Mouse (Mus musculus): ENCODE data around the gene Hspa12a. TPM values are rescaled to one million over a fixed set of nuclear protein-coding genes. Genes with fewer than 3 reads are reported as not detected.

Hspa12a gene
- polyA plus RNA-seq, 1 experiment from 2014 or later: 21.8 TPM

DNA sequence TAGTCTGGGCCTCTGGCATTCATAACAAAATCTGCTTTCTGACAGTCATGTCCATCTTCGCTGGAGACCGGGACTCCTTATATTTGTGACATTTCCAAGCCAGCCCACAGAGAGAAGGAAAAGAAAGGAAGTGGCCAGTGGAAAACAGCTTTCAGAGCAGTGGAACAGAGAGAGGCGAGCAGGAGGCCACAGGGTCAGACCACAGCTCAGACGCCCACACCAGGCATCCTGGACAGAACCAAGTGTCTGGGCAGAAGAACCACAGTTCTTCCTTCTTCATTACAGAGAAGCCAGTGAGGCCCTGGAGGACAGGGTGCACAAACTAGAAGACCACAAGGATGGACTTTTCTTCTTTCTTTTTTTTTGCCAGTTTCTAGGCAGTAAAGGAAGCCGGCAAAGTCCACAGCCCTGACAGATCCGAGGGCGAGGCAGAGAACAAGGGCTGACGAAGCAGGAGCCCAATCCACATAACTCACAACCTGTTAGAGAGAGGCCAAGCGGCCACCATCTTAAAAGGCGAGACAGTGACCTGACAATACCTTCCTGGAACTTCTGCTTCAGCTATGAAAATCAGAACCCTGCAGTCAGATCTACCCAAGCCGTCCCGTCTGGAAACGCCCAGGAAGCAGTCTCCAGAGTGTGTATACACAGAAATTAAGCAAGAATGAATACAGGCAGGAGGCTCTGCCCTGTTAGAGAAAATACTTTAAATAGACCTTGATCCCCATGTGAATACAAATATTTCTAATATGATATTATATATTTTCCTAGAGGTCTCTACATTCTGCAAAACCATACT lies 93.9 kb downstream of the Hspa12a start:
- no peaks in the 10 kb centered on the region for H3K9me3 ChIP-seq (replicated peaks; ENCODE audit: control insufficient read depth, low read length)
- no peak for ATAC-seq
- WGBS: 90% methylated on average over 13 of the region's 13 CpGs
- H3K27ac ChIP-seq (ENCODE audit: low read depth, low read length): no peak overlapping the region
- no peak overlapping the region for H3K9ac ChIP-seq (ENCODE audit: low read length)
- H3K4me1 ChIP-seq (ENCODE audit: control insufficient read depth, insufficient read depth, low read length): no peaks in the 10 kb centered on the region
- no peaks in the 10 kb centered on the region for H3K27me3 ChIP-seq (replicated peaks; ENCODE audit: control insufficient read depth, insufficient read depth, low read length)
- H3K4me2 ChIP-seq (ENCODE audit: low read length): no peak overlapping the region
- DNase-seq (ENCODE audit: low spot score): no peak
- no peak overlapping the region for H3K4me3 ChIP-seq (ENCODE audit: low read depth, low read length)
- no peaks in the 10 kb centered on the region for H3K36me3 ChIP-seq (ENCODE audit: control insufficient read depth, insufficient read depth, low read length)

- H3K4me2 ChIP-seq (ENCODE audit: low read length): no peak overlapping the region
- WGBS: 77% methylated on average over 3 of the region's 3 CpGs
- no peak for ATAC-seq
- no peak overlapping the region for H3K27ac ChIP-seq (ENCODE audit: low read depth, low read length)
- no peaks in the 10 kb centered on the region for H3K36me3 ChIP-seq (ENCODE audit: control insufficient read depth, insufficient read depth, low read length)
- no peaks in the 10 kb centered on the region for H3K27me3 ChIP-seq (replicated peaks; ENCODE audit: control insufficient read depth, insufficient read depth, low read length)
- no peak overlapping the region for H3K4me3 ChIP-seq (ENCODE audit: low read depth, low read length)
- no peak overlapping the region for H3K9ac ChIP-seq (ENCODE audit: low read length)
- peaks cover 11% of the 10 kb centered on the region; the same call in 1 of the 2 replicates for H3K4me1 ChIP-seq (ENCODE audit: control insufficient read depth, insufficient read depth, low read length)
- no peaks in the 10 kb centered on the region for H3K9me3 ChIP-seq (replicated peaks; ENCODE audit: control insufficient read depth, low read length)
- DNase-seq (ENCODE audit: low spot score): no peak
These were observed 99.8 kb downstream of the Hspa12a start for GRCm38 (mm10) chr19:58843606-58844005.

- Histone ChIP-seq H3K4me3 (ENCODE audit: low read depth, low read length) (no peak overlapping the region), H3K27ac (ENCODE audit: low read depth, low read length) (no peak overlapping the region), H3K9me3 (replicated peaks; ENCODE audit: control insufficient read depth, low read length) (no peaks in the 10 kb centered on the region), H3K36me3 (ENCODE audit: control insufficient read depth, insufficient read depth, low read length) (no peaks in the 10 kb centered on the region), H3K9ac (ENCODE audit: low read length) (no peak overlapping the region), H3K4me1 (ENCODE audit: control insufficient read depth, insufficient read depth, low read length) (peaks cover 11% of the 10 kb centered on the region; the same call in 1 of the 2 replicates), H3K4me2 (ENCODE audit: low read length) (no peak overlapping the region), H3K27me3 (replicated peaks; ENCODE audit: control insufficient read depth, insufficient read depth, low read length) (no peaks in the 10 kb centered on the region)
- DNase-seq (ENCODE audit: low spot score) (peak; percentile 54), ATAC-seq (peak; percentile 52; the same call in 1 of the 2 replicates)
- 76% methylated on average over 5 of the region's 5 CpGs for WGBS
These were observed 102.7 kb downstream of the Hspa12a start for GRCm38 (mm10) chr19:58840721-58841271.

DNA sequence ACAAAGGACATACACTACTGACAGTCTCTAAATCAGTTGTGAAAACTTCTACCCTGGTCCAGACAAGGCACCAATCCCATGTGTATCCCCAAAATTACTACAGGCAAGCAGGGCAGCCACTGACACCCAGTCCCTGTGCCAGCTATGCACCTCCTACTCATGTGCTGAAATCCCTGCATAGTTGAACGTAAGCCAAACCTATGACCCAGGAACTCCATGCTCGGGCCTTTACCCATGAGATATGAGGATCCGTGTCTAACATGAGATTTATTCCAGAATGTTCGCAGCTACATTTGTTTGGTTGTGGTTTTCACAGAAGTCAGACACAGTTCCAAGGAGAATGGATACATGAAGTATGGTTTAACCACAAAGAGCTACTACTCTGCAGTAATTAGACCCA lies 103.6 kb downstream of the Hspa12a start:
- H3K4me2 ChIP-seq (ENCODE audit: low read length): no peak overlapping the region
- no peak overlapping the region for H3K4me3 ChIP-seq (ENCODE audit: low read depth, low read length)
- WGBS: 84% methylated on average over 4 of the region's 4 CpGs
- no peak overlapping the region; the same call in 1 of the 2 replicates for H3K27ac ChIP-seq (ENCODE audit: low read depth, low read length)
- peaks cover 11% of the 10 kb centered on the region; the same call in 1 of the 2 replicates for H3K4me1 ChIP-seq (ENCODE audit: control insufficient read depth, insufficient read depth, low read length)
- ATAC-seq (no peak), DNase-seq (ENCODE audit: low spot score) (no peak)
- H3K9me3 ChIP-seq (replicated peaks; ENCODE audit: control insufficient read depth, low read length): no peaks in the 10 kb centered on the region
- H3K9ac ChIP-seq (ENCODE audit: low read length): no peak overlapping the region
- no peaks in the 10 kb centered on the region for H3K36me3 ChIP-seq (ENCODE audit: control insufficient read depth, insufficient read depth, low read length)
- no peaks in the 10 kb centered on the region for H3K27me3 ChIP-seq (replicated peaks; ENCODE audit: control insufficient read depth, insufficient read depth, low read length)

DNA sequence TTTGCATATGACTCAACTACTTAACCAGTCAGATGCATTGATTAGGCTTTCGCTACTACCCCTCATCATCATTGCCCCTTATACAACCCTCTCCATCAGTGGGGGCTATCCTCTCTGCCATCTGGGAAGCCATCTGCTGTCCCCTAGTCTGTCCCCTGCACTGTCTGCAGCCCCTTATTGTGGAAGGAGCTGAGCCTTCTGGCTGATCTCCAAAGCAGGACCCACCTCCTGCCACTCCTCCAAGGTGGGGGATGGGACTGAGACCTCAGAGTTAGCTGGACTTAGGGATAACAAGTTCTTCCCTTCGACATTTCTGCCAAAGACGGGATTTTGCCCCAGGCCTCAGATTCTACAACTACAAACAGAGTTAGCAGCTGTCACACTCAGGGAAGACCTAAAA lies 104.1 kb downstream of the Hspa12a start:
- H3K9ac ChIP-seq (ENCODE audit: low read length): no peak overlapping the region
- 46% methylated on average over 3 of the region's 3 CpGs for WGBS
- ATAC-seq (peak; percentile 60; the same call in 1 of the 2 replicates), DNase-seq (ENCODE audit: low spot score) (peak; percentile 20)
- H3K36me3 ChIP-seq (ENCODE audit: control insufficient read depth, insufficient read depth, low read length): no peaks in the 10 kb centered on the region
- no peaks in the 10 kb centered on the region for H3K27me3 ChIP-seq (replicated peaks; ENCODE audit: control insufficient read depth, insufficient read depth, low read length)
- no peaks in the 10 kb centered on the region for H3K9me3 ChIP-seq (replicated peaks; ENCODE audit: control insufficient read depth, low read length)
- H3K27ac ChIP-seq (ENCODE audit: low read depth, low read length): peak overlapping the region; percentile 14; the same call in 1 of the 2 replicates
- H3K4me3 ChIP-seq (ENCODE audit: low read depth, low read length): no peak overlapping the region
- H3K4me1 ChIP-seq (ENCODE audit: control insufficient read depth, insufficient read depth, low read length): peaks cover 11% of the 10 kb centered on the region; the same call in 1 of the 2 replicates
- H3K4me2 ChIP-seq (ENCODE audit: low read length): no peak overlapping the region

- Histone ChIP-seq H3K27me3 (replicated peaks; ENCODE audit: control insufficient read depth, insufficient read depth, low read length) (no peaks in the 10 kb centered on the region), H3K9me3 (replicated peaks; ENCODE audit: control insufficient read depth, low read length) (no peaks in the 10 kb centered on the region), H3K4me3 (ENCODE audit: low read depth, low read length) (no peak overlapping the region), H3K27ac (ENCODE audit: low read depth, low read length) (0 out of 2 replicates have a peak overlapping the region, but pooled peaks have one; percentile 14), H3K4me2 (ENCODE audit: low read length) (no peak overlapping the region), H3K4me1 (ENCODE audit: control insufficient read depth, insufficient read depth, low read length) (peaks cover 11% of the 10 kb centered on the region; the same call in 1 of the 2 replicates), H3K9ac (ENCODE audit: low read length) (no peak overlapping the region), H3K36me3 (ENCODE audit: control insufficient read depth, insufficient read depth, low read length) (no peaks in the 10 kb centered on the region)
- 68% methylated on average over 9 of the region's 9 CpGs for WGBS
- no peak for ATAC-seq
- DNase-seq (ENCODE audit: low spot score): no peak
These were observed 104.7 kb downstream of the Hspa12a start for GRCm38 (mm10) chr19:58838706-58839105.

DNA sequence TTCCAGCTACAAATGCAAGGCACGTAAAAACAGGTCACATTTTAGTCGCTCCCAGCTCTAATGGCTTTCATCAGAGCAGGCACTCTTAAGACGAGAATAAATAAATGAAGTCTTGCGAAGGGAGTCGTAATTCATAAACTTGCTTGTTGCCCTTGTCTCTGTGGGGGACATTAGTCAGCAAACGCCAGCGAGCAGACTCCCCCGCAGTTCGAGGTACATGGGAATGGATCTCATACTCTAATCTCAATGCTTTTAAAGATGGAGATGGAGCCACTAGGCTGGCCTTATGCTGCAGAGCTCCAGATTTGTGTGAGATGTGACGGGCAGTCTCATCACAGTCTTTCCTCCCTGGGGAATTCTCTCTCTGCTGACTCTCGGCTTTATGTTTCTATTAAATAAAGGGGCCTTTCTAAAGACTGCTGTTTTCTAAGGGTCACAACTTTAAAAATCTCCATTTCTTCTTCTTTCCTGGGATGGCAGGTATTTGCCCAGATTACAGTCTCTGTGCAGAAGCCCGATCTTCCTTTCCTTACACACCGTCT lies 109.7 kb downstream of the Hspa12a start:
- Histone ChIP-seq H3K27me3 (replicated peaks; ENCODE audit: control insufficient read depth, insufficient read depth, low read length) (no peaks in the 10 kb centered on the region), H3K27ac (ENCODE audit: low read depth, low read length) (no peak overlapping the region), H3K4me2 (ENCODE audit: low read length) (no peak overlapping the region), H3K36me3 (ENCODE audit: control insufficient read depth, insufficient read depth, low read length) (no peaks in the 10 kb centered on the region), H3K4me1 (ENCODE audit: control insufficient read depth, insufficient read depth, low read length) (peaks cover 11% of the 10 kb centered on the region), H3K9me3 (replicated peaks; ENCODE audit: control insufficient read depth, low read length) (no peaks in the 10 kb centered on the region), H3K4me3 (ENCODE audit: low read depth, low read length) (no peak overlapping the region), H3K9ac (ENCODE audit: low read length) (no peak overlapping the region)
- DNase-seq (ENCODE audit: low spot score) (no peak), ATAC-seq (no peak)
- WGBS: 81% methylated on average over 13 of the region's 13 CpGs

GRCm38 (mm10) chr19:58832988-58833387 lies 110.5 kb downstream of the Hspa12a start:
- Histone ChIP-seq H3K4me3 (ENCODE audit: low read depth, low read length) (no peak overlapping the region), H3K36me3 (ENCODE audit: control insufficient read depth, insufficient read depth, low read length) (no peaks in the 10 kb centered on the region), H3K4me1 (ENCODE audit: control insufficient read depth, insufficient read depth, low read length) (peaks cover 9% of the 10 kb centered on the region), H3K27me3 (replicated peaks; ENCODE audit: control insufficient read depth, insufficient read depth, low read length) (no peaks in the 10 kb centered on the region), H3K4me2 (ENCODE audit: low read length) (no peak overlapping the region), H3K9ac (ENCODE audit: low read length) (no peak overlapping the region), H3K27ac (ENCODE audit: low read depth, low read length) (no peak overlapping the region), H3K9me3 (replicated peaks; ENCODE audit: control insufficient read depth, low read length) (no peaks in the 10 kb centered on the region)
- ATAC-seq (no peak), DNase-seq (ENCODE audit: low spot score) (no peak)
- 80% methylated on average over 2 of the region's 2 CpGs for WGBS
